Mouse (Mus musculus): ENCODE measurements around the gene Chst13.

DNA sequence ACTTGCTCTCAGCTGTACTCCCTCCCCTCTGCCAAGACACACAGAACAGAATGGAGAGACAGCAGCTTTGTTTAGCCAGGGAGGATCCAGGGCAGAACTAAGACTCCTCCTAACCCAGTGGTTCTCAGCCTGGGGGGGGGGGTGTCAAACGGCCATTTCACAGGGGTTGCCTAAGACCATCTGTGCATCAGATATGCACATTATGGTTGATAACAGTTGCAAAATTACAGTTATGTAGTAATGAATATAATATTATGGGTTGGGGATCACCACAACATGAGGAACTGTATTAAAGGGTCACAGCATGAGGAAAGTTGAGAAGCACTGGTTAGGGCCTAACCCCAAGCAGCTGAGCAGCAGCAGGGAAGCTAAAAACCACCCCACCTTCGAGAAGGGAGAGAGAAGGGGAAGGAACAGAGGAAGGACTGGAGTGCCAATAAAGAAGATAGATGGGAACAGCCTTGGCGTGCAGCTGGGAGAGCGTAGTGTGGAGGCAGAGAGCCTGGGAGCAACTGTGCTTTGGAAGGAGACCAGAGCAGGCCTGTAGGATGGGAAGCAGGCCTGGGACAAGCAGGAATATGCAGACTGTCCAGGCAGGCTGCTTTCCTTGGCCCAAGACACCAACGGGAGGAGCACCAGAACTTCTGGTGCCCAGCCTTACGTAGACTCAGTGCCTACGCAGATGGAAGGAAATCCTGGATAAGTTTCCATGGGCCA, 5.4 kb downstream of the Chst13 start:
- no peak for TF ChIP-seq MAFK (IDR thresholded peaks at IDR 0.05; ENCODE audit: insufficient read depth, low read depth, low read length)
- TF ChIP-seq ZC3H11A (IDR thresholded peaks at IDR 0.05; ENCODE audit: borderline replicate concordance, low read depth, low read length) = no peak
- no peak for TF ChIP-seq HCFC1 (IDR thresholded peaks at IDR 0.05; ENCODE audit: borderline replicate concordance, insufficient read depth, low read length)

All from ES-E14 (cell line).